Mouse (Mus musculus): ENCODE measurements around the gene Cpox. TPM values are rescaled to one million over a fixed set of nuclear protein-coding genes. Genes with fewer than 3 reads are reported as not detected.

Gene Cpox
- polyA plus RNA-seq, 1 experiment from 2014 or later: 19.9 TPM

DNA sequence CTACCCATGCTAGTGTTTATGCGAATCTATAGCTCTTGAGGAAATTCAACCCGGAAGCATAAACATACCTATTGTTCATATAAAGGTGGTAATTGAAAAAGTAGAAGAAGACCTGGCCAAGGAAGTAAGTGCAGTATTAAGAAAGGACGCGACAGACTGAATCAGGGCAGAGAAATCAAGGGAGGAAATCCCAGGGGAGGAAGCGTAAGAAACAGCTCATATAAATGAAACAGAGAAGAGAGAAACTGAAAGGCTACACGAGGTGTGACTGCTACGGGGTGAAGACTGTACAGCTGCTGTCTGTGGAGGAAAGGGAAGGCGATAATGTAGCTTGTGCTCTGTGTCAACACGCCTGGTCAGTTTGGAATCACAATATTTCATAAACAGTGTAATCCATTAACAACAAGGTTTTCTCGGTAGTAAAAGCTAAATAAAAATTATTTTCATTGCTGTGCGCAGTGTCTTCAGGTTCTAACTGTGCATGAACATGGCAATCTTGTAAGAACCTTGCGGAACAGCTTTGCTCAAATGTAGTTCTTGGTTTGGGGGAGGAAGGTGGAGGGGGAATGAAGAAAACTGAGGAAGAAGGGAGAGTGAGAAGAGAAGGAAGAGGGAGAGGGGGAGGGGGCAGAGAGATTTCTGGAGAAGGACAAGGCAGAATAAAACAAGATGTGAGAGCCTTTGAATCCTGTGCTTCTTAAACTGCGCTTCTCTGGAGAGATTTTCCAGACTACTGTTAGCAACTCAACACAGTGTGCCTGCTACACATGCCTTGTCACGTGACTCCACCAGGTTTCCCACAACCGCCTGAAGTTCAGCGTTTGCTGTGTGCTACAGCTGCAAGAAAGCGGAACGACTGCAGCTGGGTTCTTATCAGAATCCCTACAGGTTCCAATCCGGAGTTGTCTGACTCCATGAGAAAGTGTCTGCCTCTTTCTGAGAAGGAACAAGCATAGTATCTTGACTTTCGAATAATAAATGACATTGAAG is 15.8 kb downstream of the Cpox start:
- WGBS: 84% methylated on average over 20 of the region's 20 CpGs
- ATAC-seq (ENCODE audit: low FRiP score, low read depth): no peak

DNA sequence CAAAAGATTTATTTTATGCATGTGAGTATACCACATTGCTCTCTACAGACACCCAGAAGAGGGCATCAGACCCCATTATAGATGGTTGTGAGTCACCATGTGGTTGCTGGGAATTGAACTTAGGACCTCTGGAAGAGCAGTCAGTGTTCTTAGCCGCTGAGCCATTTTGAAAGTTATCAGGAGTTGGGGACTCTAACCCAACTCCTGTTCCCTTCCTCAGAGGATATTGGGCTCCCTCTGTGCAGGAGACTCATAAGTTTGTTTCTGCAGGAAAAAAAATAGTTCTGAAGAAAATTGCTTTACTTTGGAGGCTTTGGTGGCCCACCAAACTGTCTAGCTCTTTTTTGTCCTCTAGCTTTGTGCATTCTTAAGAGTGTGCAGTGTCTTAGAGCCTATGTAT is 18.4 kb downstream of the Cpox start:
- ATAC-seq (ENCODE audit: low FRiP score, low read depth): no peak
- Histone ChIP-seq H3K4me2 (replicated peaks) (no peak overlapping the region), H3K36me3 (no peaks in the 10 kb centered on the region), H3K27me3 (replicated peaks) (no peaks in the 10 kb centered on the region), H3K9me3 (no peaks in the 10 kb centered on the region), H3K9ac (no peak overlapping the region), H3K4me1 (no peaks in the 10 kb centered on the region), H3K27ac (no peak overlapping the region), H3K4me3 (no peak overlapping the region)
- WGBS: 90% methylated on average over 1 of the region's 1 CpGs

More for the DNA sequence above, 15.8 kb downstream of the Cpox start:
- Histone ChIP-seq H3K36me3 (no peaks in the 10 kb centered on the region; the same call in 1 of the 2 replicates), H3K4me3 (no peak overlapping the region), H3K27me3 (replicated peaks) (no peaks in the 10 kb centered on the region), H3K9ac (no peak overlapping the region), H3K4me1 (no peaks in the 10 kb centered on the region), H3K27ac (no peak overlapping the region), H3K4me2 (replicated peaks) (no peak overlapping the region), H3K9me3 (no peaks in the 10 kb centered on the region)

DNA sequence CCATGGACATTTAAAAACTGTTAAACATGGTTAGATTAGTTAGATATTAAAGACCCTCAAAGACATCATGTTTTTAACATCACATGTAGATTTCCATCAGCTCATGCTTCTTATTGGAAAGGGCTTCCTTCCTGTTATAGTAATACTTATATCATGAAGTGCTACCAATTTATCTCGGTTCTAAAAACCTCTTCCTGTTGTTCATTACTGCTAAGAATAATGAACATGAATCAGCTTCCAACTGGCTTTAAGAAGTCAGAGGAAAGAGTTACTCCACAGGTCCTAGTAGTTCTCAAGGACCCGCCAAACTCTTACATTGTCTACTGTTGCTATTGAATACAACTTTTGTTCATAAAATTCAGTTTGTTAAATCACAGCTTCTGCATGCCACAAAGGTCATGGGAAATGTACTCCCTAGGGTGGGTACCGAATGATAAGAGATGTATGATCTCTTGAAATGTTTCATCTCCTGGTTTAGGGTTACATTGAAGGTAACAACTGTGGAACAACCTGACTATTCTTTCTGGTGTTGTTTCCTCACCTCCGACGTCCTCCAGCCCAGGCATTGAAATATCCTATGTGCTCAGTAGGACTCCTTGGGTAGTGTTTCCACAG is 19.6 kb downstream of the Cpox start:
- Histone ChIP-seq H3K4me3 (no peak overlapping the region), H3K9me3 (no peaks in the 10 kb centered on the region), H3K27ac (no peak overlapping the region), H3K36me3 (no peaks in the 10 kb centered on the region), H3K27me3 (replicated peaks) (no peaks in the 10 kb centered on the region), H3K4me2 (replicated peaks) (no peak overlapping the region), H3K4me1 (no peaks in the 10 kb centered on the region), H3K9ac (no peak overlapping the region)
- ATAC-seq (ENCODE audit: low FRiP score, low read depth): no peak
- WGBS: 86% methylated on average over 5 of the region's 5 CpGs

DNA sequence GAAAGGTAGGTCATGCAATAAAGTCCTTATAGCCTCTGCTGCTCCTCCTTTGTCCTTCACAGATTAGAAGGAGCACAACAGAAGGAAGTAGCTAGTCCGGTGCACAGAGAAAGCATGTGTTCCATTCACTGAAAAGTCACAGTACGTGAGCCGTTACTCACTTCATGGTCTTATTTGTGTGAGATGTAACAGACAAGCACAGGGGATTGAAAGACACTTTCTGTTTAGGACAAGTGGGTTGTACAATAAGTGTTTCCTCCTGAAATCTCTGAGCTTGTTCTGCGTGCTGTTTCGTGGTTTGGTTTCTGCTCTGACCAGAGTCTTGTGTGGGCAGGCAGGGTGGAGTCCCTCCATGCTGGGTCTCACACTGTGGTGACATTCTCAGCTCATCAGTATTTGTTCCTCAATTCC is 20.2 kb downstream of the Cpox start:
- no peak overlapping the region for H3K9ac ChIP-seq
- WGBS: 90% methylated on average over 5 of the region's 5 CpGs
- no peak overlapping the region for H3K4me3 ChIP-seq
- H3K27ac ChIP-seq: no peak overlapping the region
- no peak for ATAC-seq (ENCODE audit: low FRiP score, low read depth)
- no peaks in the 10 kb centered on the region for H3K27me3 ChIP-seq (replicated peaks)
- H3K9me3 ChIP-seq: no peaks in the 10 kb centered on the region
- no peak overlapping the region for H3K4me2 ChIP-seq (replicated peaks)
- no peaks in the 10 kb centered on the region for H3K4me1 ChIP-seq
- no peaks in the 10 kb centered on the region for H3K36me3 ChIP-seq

- Histone ChIP-seq H3K36me3 (no peaks in the 10 kb centered on the region), H3K27me3 (replicated peaks) (no peaks in the 10 kb centered on the region), H3K27ac (no peak overlapping the region), H3K9me3 (no peaks in the 10 kb centered on the region), H3K9ac (no peak overlapping the region), H3K4me1 (no peaks in the 10 kb centered on the region), H3K4me2 (replicated peaks) (no peak overlapping the region), H3K4me3 (no peak overlapping the region)
- 92% methylated on average over 5 of the region's 5 CpGs for WGBS
- ATAC-seq (ENCODE audit: low FRiP score, low read depth): no peak
These were observed 24.0 kb downstream of the Cpox start for GRCm38 (mm10) chr16:58694091-58694490.

DNA sequence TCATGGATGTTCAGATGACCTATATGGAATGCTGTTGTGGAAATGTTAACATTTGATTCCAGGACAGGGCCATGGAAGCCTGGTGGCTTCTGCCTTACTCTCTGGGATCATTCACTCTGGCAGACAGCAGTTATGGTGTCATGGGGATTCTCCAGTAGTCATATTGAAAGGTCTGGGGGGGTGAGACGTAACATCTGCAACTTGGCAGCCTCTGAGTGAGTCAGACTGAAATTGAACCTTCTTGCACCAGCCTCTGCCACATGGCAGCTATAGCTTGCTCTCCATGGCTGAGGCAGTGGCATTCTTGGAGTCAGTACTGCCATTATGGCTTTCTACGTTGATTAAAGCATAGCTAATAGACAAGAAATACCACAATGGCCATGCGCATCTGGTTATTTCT is 26.7 kb downstream of the Cpox start:
- no peaks in the 10 kb centered on the region for H3K36me3 ChIP-seq
- H3K4me2 ChIP-seq (replicated peaks): no peak overlapping the region
- H3K9me3 ChIP-seq: no peaks in the 10 kb centered on the region
- H3K4me1 ChIP-seq: no peaks in the 10 kb centered on the region
- H3K27me3 ChIP-seq (replicated peaks): no peaks in the 10 kb centered on the region
- WGBS: 85% methylated on average over 3 of the region's 3 CpGs
- ATAC-seq (ENCODE audit: low FRiP score, low read depth): no peak
- H3K9ac ChIP-seq: no peak overlapping the region
- H3K4me3 ChIP-seq: no peak overlapping the region
- H3K27ac ChIP-seq: no peak overlapping the region

DNA sequence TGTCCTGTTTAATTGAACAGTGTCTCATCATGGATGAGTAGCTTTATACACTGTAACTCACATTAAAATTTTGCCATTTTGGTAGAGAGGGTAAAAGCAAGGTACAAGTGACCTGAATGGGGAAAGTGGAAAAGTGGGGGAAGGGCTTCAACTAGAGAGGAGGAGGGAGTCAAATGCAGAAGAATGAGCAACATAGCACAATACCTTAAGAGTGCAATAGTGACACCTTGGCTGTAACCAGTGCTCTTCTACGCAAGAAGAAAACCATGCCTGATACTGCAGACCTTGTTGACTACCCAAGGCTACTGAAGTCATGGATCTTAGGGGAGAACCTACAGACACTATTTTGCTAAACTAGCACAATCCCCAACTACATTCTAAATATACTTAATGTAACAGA is 27.2 kb downstream of the Cpox start:
- Histone ChIP-seq H3K27me3 (replicated peaks) (no peaks in the 10 kb centered on the region), H3K9ac (no peak overlapping the region), H3K9me3 (no peaks in the 10 kb centered on the region), H3K27ac (no peak overlapping the region), H3K4me2 (replicated peaks) (no peak overlapping the region), H3K36me3 (no peaks in the 10 kb centered on the region), H3K4me3 (no peak overlapping the region), H3K4me1 (no peaks in the 10 kb centered on the region)
- no peak for ATAC-seq (ENCODE audit: low FRiP score, low read depth)
- 94% methylated on average over 1 of the region's 1 CpGs for WGBS

- Histone ChIP-seq H3K27me3 (replicated peaks) (no peaks in the 10 kb centered on the region), H3K9ac (no peak overlapping the region), H3K4me2 (replicated peaks) (no peak overlapping the region), H3K4me1 (no peaks in the 10 kb centered on the region), H3K36me3 (no peaks in the 10 kb centered on the region), H3K9me3 (no peaks in the 10 kb centered on the region), H3K27ac (no peak overlapping the region), H3K4me3 (no peak overlapping the region)
- ATAC-seq (ENCODE audit: low FRiP score, low read depth): no peak
- 72% methylated on average over 6 of the region's 6 CpGs for WGBS
These were observed 30.1 kb downstream of the Cpox start for GRCm38 (mm10) chr16:58700174-58700573.

GRCm38 (mm10) chr16:58700816-58701424 is 30.8 kb downstream of the Cpox start:
- no peak overlapping the region for H3K4me2 ChIP-seq (replicated peaks)
- 82% methylated on average over 12 of the region's 12 CpGs for WGBS
- H3K9me3 ChIP-seq: no peaks in the 10 kb centered on the region
- H3K4me3 ChIP-seq: no peak overlapping the region
- no peak overlapping the region for H3K9ac ChIP-seq
- no peak overlapping the region for H3K27ac ChIP-seq
- H3K4me1 ChIP-seq: no peaks in the 10 kb centered on the region
- H3K36me3 ChIP-seq: no peaks in the 10 kb centered on the region
- no peaks in the 10 kb centered on the region for H3K27me3 ChIP-seq (replicated peaks)
- ATAC-seq (ENCODE audit: low FRiP score, low read depth): no peak

GRCm38 (mm10) chr16:58701779-58702178 is 31.7 kb downstream of the Cpox start:
- Histone ChIP-seq H3K27me3 (replicated peaks) (no peaks in the 10 kb centered on the region), H3K4me2 (replicated peaks) (no peak overlapping the region), H3K4me1 (no peaks in the 10 kb centered on the region), H3K9ac (no peak overlapping the region), H3K9me3 (no peaks in the 10 kb centered on the region), H3K4me3 (no peak overlapping the region), H3K36me3 (no peaks in the 10 kb centered on the region), H3K27ac (no peak overlapping the region)
- no peak for ATAC-seq (ENCODE audit: low FRiP score, low read depth)
- 64% methylated on average over 6 of the region's 6 CpGs for WGBS

GRCm38 (mm10) chr16:58702329-58702932 is 32.3 kb downstream of the Cpox start:
- WGBS: 83% methylated on average over 10 of the region's 10 CpGs

More at GRCm38 (mm10) chr16:58702329-58702932, 32.3 kb downstream of the Cpox start:
- no peak for ATAC-seq (ENCODE audit: low FRiP score, low read depth)
- H3K4me2 ChIP-seq (replicated peaks): no peak overlapping the region
- no peaks in the 10 kb centered on the region for H3K4me1 ChIP-seq
- H3K4me3 ChIP-seq: no peak overlapping the region
- no peak overlapping the region for H3K9ac ChIP-seq
- H3K9me3 ChIP-seq: no peaks in the 10 kb centered on the region
- no peak overlapping the region for H3K27ac ChIP-seq
- no peaks in the 10 kb centered on the region for H3K27me3 ChIP-seq (replicated peaks)
- no peaks in the 10 kb centered on the region for H3K36me3 ChIP-seq

All from neural tube, embryonic 12.5 days (tissue).